Mouse (Mus musculus) frontal cortex, postnatal 10 days (tissue): ENCODE measurements at regions not wholly inside any gene's neighbourhood (a gene's known extent, or its start where the extent isn't known, plus 50 kb on each side); places are given as distances from the start of the nearest gene placed in this dataset.
"Not testable (repeated sequence)": the region's sequence is repeated elsewhere in the genome, so short reads cannot be mapped to it uniquely, and the experiment has no call there.

Source experiments
- DNase-seq, 2 experiments: peaks; one replicate each; pipeline ENCODE4 v3.0.0; 2022; ENCODE audit warnings: low spot score in 2 of 2, mixed read lengths in 1 of 2

- not testable (repeated sequence) for DNase-seq
These were observed 825.5 kb downstream of the Dad1 start for GRCm38 (mm10) chr14:53428447-53428846.

GRCm38 (mm10) chr14:53427636-53428035 is 826.3 kb downstream of the Dad1 start:
- DNase-seq = not testable (repeated sequence)

GRCm38 (mm10) chr14:53416955-53417354 is 836.9 kb downstream of the Dad1 start:
- DNase-seq = not testable (repeated sequence)

- DNase-seq = not testable (repeated sequence)
These were observed 846.2 kb downstream of the Dad1 start for GRCm38 (mm10) chr14:53407500-53408227.

- not testable (repeated sequence) for DNase-seq
These were observed 863.6 kb downstream of the Dad1 start for GRCm38 (mm10) chr14:53390307-53390706.

GRCm38 (mm10) chr14:53374591-53374990 is 879.0 kb upstream of the Olfr1507 start:
- DNase-seq = not testable (repeated sequence)

GRCm38 (mm10) chr14:53373777-53374468 is 878.4 kb upstream of the Olfr1507 start:
- DNase-seq = not testable (repeated sequence)

- DNase-seq = no peak
These were observed 874.2 kb upstream of the Olfr1507 start for GRCm38 (mm10) chr14:53369776-53370175.

- not testable (repeated sequence) for DNase-seq
These were observed 871.9 kb upstream of the Olfr1507 start for GRCm38 (mm10) chr14:53367420-53367819.

GRCm38 (mm10) chr14:53363995-53364394 is 868.4 kb upstream of the Olfr1507 start:
- not testable (repeated sequence) for DNase-seq

- not testable (repeated sequence) for DNase-seq
These were observed 866.5 kb upstream of the Olfr1507 start for GRCm38 (mm10) chr14:53362054-53362453.

GRCm38 (mm10) chr14:53357498-53357897 is 861.9 kb upstream of the Olfr1507 start:
- not testable (repeated sequence) for DNase-seq

- not testable (repeated sequence) for DNase-seq
These were observed 861.2 kb upstream of the Olfr1507 start for GRCm38 (mm10) chr14:53356783-53357182.

GRCm38 (mm10) chr14:53351457-53351856 is 855.9 kb upstream of the Olfr1507 start:
- DNase-seq = not testable (repeated sequence)

GRCm38 (mm10) chr14:53350780-53351179 is 855.2 kb upstream of the Olfr1507 start:
- DNase-seq = not testable (repeated sequence)

GRCm38 (mm10) chr14:53349111-53349510 is 853.6 kb upstream of the Olfr1507 start:
- not testable (repeated sequence) for DNase-seq

- DNase-seq = not testable (repeated sequence)
These were observed 850.0 kb upstream of the Olfr1507 start for GRCm38 (mm10) chr14:53345568-53345967.

- DNase-seq = not testable (repeated sequence)
These were observed 848.3 kb upstream of the Olfr1507 start for GRCm38 (mm10) chr14:53343849-53344248.

- not testable (repeated sequence) for DNase-seq
These were observed 843.6 kb upstream of the Olfr1507 start for GRCm38 (mm10) chr14:53339167-53339566.

GRCm38 (mm10) chr14:53337446-53337845 is 841.9 kb upstream of the Olfr1507 start:
- not testable (repeated sequence) for DNase-seq

- DNase-seq = not testable (repeated sequence)
These were observed 841.2 kb upstream of the Olfr1507 start for GRCm38 (mm10) chr14:53336705-53337104.

GRCm38 (mm10) chr14:53334451-53334850 is 838.9 kb upstream of the Olfr1507 start:
- not testable (repeated sequence) for DNase-seq

- not testable (repeated sequence) for DNase-seq
These were observed 835.6 kb upstream of the Olfr1507 start for GRCm38 (mm10) chr14:53331153-53331552.
